Mouse (Mus musculus): ENCODE measurements around the gene Cradd. TPM values are rescaled to one million over a fixed set of nuclear protein-coding genes. Genes with fewer than 3 reads are reported as not detected.

Gene Cradd
- total and polyA plus RNA-seq, 3 experiments, result 1.9 to 9.0 TPM; not detected in 1

- TF ChIP-seq EP300 (IDR thresholded peaks at IDR 0.05; ENCODE audit: low read depth in 1 of 2, low read length in 2 of 2) (no peak), ZMIZ1 (IDR thresholded peaks at IDR 0.05; ENCODE audit: low read depth, low read length) (no peak), HCFC1 (IDR thresholded peaks at IDR 0.05; ENCODE audit: low read depth, low read length) (no peak), TAL1 (IDR thresholded peaks at IDR 0.05; ENCODE audit: low read length) (no peak), SIN3A (IDR thresholded peaks at IDR 0.05; ENCODE audit: low read length) (no peak), MXI1 (IDR thresholded peaks at IDR 0.05; ENCODE audit: low read depth, low read length) (no peak), RCOR1 (IDR thresholded peaks at IDR 0.05; ENCODE audit: low read depth, low read length) (no peak), ZC3H11A (IDR thresholded peaks at IDR 0.05; ENCODE audit: low read depth, low read length) (no peak), ETS1 (IDR thresholded peaks at IDR 0.05; ENCODE audit: low read depth, low read length) (no peak), BHLHE40 (IDR thresholded peaks at IDR 0.05; ENCODE audit: borderline replicate concordance, low read depth, low read length) (no peak), USF1 (IDR thresholded peaks at IDR 0.05; ENCODE audit: low read depth, low read length) (no peak), POLR2AphosphoS5 (IDR thresholded peaks at IDR 0.05; ENCODE audit: borderline replicate concordance, low read depth, low read length) (no peak), TBP (IDR thresholded peaks at IDR 0.05; ENCODE audit: low read depth, low read length) (no peak), MYB (IDR thresholded peaks at IDR 0.05; ENCODE audit: low read depth, low read length) (no peak), CHD2 (IDR thresholded peaks at IDR 0.05; ENCODE audit: low read length) (no peak), MEF2A (IDR thresholded peaks at IDR 0.05; ENCODE audit: extremely low read depth, insufficient replicate concordance, low read depth, low read length, poor library complexity, severe bottlenecking) (no peak), NELFE (IDR thresholded peaks at IDR 0.05; ENCODE audit: low read depth, low read length) (no peak)
- Histone ChIP-seq H3K36me3 (ENCODE audit: control insufficient read depth in 1 of 2, insufficient read depth in 2 of 2, low read length in 2 of 2) (peaks cover 0 to 6% of the 10 kb centered on the region in 2 experiments; a peak in 2 of 4 replicates), H3K79me2 (ENCODE audit: control insufficient read depth, insufficient read depth, low read length, poor library complexity) (no peaks in the 10 kb centered on the region), H3K4me3 (ENCODE audit: control insufficient read depth in 1 of 2, insufficient read depth in 1 of 2, low read depth in 2 of 2, low read length in 2 of 2) (no peak overlapping the region), H3K27me3 (ENCODE audit: control insufficient read depth in 1 of 2, insufficient read depth in 2 of 2, low read length in 2 of 2) (no peaks in the 10 kb centered on the region), H3K4me1 (ENCODE audit: control insufficient read depth in 1 of 2, insufficient read depth in 2 of 2, low read length in 2 of 2) (peaks cover 4 to 9% of the 10 kb centered on the region in 2 experiments; a peak in 2 of 4 replicates), H3K9ac (ENCODE audit: control insufficient read depth, low read depth, low read length, poor library complexity, severe bottlenecking) (no peak overlapping the region), H3K9me3 (replicated peaks; ENCODE audit: insufficient read depth, low read length) (no peaks in the 10 kb centered on the region), H3K27ac (ENCODE audit: control insufficient read depth, low read depth, low read length) (no peak overlapping the region)
- DNase-seq (ENCODE audit: low read depth, low spot score), result no peak
These were observed 95.7 kb downstream of the Cradd start for GRCm38 (mm10) chr10:95228192-95228591.

GRCm38 (mm10) chr10:95227590-95227989, 96.3 kb downstream of the Cradd start:
- DNase-seq (ENCODE audit: low read depth, low spot score), result no peak
- H3K27me3 ChIP-seq (ENCODE audit: control insufficient read depth in 1 of 2, insufficient read depth in 2 of 2, low read length in 2 of 2), result no peaks in the 10 kb centered on the region
- H3K4me1 ChIP-seq (ENCODE audit: control insufficient read depth in 1 of 2, insufficient read depth in 2 of 2, low read length in 2 of 2), result peaks cover 4 to 9% of the 10 kb centered on the region in 2 experiments; a peak in 2 of 4 replicates
- H3K36me3 ChIP-seq (ENCODE audit: control insufficient read depth in 1 of 2, insufficient read depth in 2 of 2, low read length in 2 of 2), result peaks cover 0 to 6% of the 10 kb centered on the region in 2 experiments; a peak in 2 of 4 replicates
- H3K9ac ChIP-seq (ENCODE audit: control insufficient read depth, low read depth, low read length, poor library complexity, severe bottlenecking), result no peak overlapping the region
- TF ChIP-seq TAL1 (IDR thresholded peaks at IDR 0.05; ENCODE audit: low read length), result no peak
- TF ChIP-seq KAT2A (conservative IDR thresholded peaks at IDR 0.05; ENCODE audit: low read depth, low read length), result no peak
- TF ChIP-seq EP300 (IDR thresholded peaks at IDR 0.05; ENCODE audit: low read depth in 1 of 2, low read length in 2 of 2), result no peak
- TF ChIP-seq POLR2AphosphoS2 (IDR thresholded peaks at IDR 0.05; ENCODE audit: low read length), result no peak
- no peak for TF ChIP-seq POLR2A (IDR thresholded peaks at IDR 0.05; ENCODE audit: control insufficient read depth in 1 of 2, insufficient read depth in 1 of 2, low read depth in 1 of 2, low read length in 2 of 2, poor library complexity in 1 of 2)
- H3K9me3 ChIP-seq (replicated peaks; ENCODE audit: insufficient read depth, low read length), result no peaks in the 10 kb centered on the region
- no peaks in the 10 kb centered on the region for H3K79me2 ChIP-seq (ENCODE audit: control insufficient read depth, insufficient read depth, low read length, poor library complexity)
- no peak overlapping the region for H3K4me3 ChIP-seq (ENCODE audit: control insufficient read depth in 1 of 2, insufficient read depth in 1 of 2, low read depth in 2 of 2, low read length in 2 of 2)
- no peak overlapping the region for H3K27ac ChIP-seq (ENCODE audit: control insufficient read depth, low read depth, low read length)
